Mouse (Mus musculus) liver, embryonic 12.5 days (tissue): ENCODE results near the gene Slc25a21. TPM values are rescaled to one million over a fixed set of nuclear protein-coding genes. Genes with fewer than 3 reads are reported as not detected.
"Not testable (repeated sequence)": the region's sequence is repeated elsewhere in the genome, so short reads cannot be mapped to it uniquely, and the experiment has no call there.

Source experiments
- ATAC-seq: fragments of 200-750 bp; cut with Nextera tagmentation; 2 replicates; pipeline ENCODE4 v1.8.0; 2017; ENCODE audit warnings: moderate number of reproducible peaks, mild to moderate bottlenecking, moderate library complexity
- H3K27ac ChIP-seq: fragments of 300-500 bp; sonication (generic); 2 replicates; pipeline ENCODE4 v1.5.1; 2016; ENCODE audit warnings: mild to moderate bottlenecking
- H3K27me3 ChIP-seq: fragments of 300-500 bp; sonication (generic); replicated peaks from 2 replicates; pipeline ENCODE4 v1.6.1; 2016; ENCODE audit warnings: mild to moderate bottlenecking, moderate library complexity
- H3K36me3 ChIP-seq: fragments of 300-500 bp; sonication (generic); 2 replicates; pipeline ENCODE4 v1.6.1; 2016; ENCODE audit warnings: mild to moderate bottlenecking, moderate library complexity
- H3K4me1 ChIP-seq: fragments of 300-500 bp; sonication (generic); 2 replicates; pipeline ENCODE4 v1.6.1; 2016
- H3K4me2 ChIP-seq: fragments of 300-500 bp; sonication (generic); 2 replicates; pipeline ENCODE4 v1.6.1; 2016; ENCODE audit warnings: mild to moderate bottlenecking, moderate library complexity
- H3K4me3 ChIP-seq: fragments of 300-500 bp; sonication (generic); 2 replicates; pipeline ENCODE4 v1.5.1; 2016; ENCODE audit warnings: mild to moderate bottlenecking, moderate library complexity
- H3K9ac ChIP-seq: fragments of 300-500 bp; sonication (generic); 2 replicates; pipeline ENCODE4 v1.6.1; 2016; ENCODE audit warnings: mild to moderate bottlenecking, moderate library complexity
- H3K9me3 ChIP-seq: fragments of 300-500 bp; sonication (generic); replicated peaks from 2 replicates; pipeline ENCODE4 v1.6.1; 2016; ENCODE audit warnings: mild to moderate bottlenecking, moderate library complexity
- WGBS: fragments of 180-500 bp; shearing (Covaris S2); methylation state at CpG from one replicate; pipeline ENCODE4 v1.1.7; 2016; ENCODE audit not compliant: insufficient replicate concordance; 5-methylcytosine and 5-hydroxymethylcytosine counted together
- polyA plus RNA-seq: library from polyadenylated mRNA; unstranded; fragments of >200 nt; fragmentation: Nextera tagmentation; extraction: Ambion mirVana; gene quantifications from 2 replicates; pipeline ENCODE4 v1.2.1, GENCODE M21; 2016

The Slc25a21 gene
- polyA plus RNA-seq = 30.0 and 33.1 TPM in 2 replicates

DNA sequence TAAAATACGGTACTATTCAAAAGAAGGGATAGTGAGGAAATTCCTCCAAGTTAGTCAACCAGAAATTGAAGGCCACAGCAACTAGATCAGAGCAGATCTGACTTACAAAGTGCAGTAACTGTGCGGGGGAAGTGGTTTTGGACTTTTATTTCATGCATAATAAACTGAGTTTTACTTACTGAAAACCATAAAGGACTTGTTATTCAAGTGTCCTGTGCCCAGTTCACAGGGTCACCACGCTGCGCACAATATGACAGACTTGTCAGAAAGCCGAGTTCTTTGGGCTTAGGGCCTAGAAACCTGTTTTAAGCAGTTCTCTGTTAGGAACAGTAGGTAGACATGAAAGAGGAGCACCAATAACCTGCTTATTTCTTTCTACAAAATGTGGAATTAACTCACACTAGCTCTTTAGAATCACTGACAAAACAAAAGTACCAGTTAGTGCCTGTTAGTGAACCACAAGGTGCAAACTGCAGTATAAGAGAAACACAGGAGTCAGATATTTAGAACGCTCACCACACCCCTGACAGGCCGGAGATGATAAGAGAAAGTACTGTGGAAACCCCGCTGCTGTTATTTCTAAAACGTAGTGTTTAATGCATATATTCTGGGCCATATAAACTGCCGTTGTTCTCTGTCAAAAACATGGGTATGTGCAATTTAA lies at the start of gene Slc25a21:
Slc25a21 (minus strand) TSS at position 110 of the 664 bp plus-strand sequence.
- peak within 1 kb of the TSS; percentile 100 for H3K27ac ChIP-seq
- peak within 1 kb of the TSS; percentile 91 for H3K9ac ChIP-seq
- no peaks in the 10 kb centered on the region for H3K27me3 ChIP-seq
- 18% methylated on average over 10 of the region's 10 CpGs for WGBS
- H3K4me1 ChIP-seq = peaks cover 41% of the 10 kb centered on the region
- no peaks in the 10 kb centered on the region for H3K9me3 ChIP-seq
- no peaks in the 10 kb centered on the region for H3K36me3 ChIP-seq
- H3K4me3 ChIP-seq = peak within 1 kb of the TSS; percentile 81
- ATAC-seq = peak; percentile 83
- peak within 1 kb of the TSS; percentile 86 for H3K4me2 ChIP-seq

GRCm38 (mm10) chr12:57243671-57244495 lies 46.6 kb upstream of the Slc25a21 start:
- 76% methylated on average over 5 of the region's 5 CpGs for WGBS
- peak; percentile 74 for ATAC-seq
- Histone ChIP-seq H3K4me3 (no peak overlapping the region), H3K36me3 (peaks cover 39% of the 10 kb centered on the region), H3K4me1 (peaks cover 11% of the 10 kb centered on the region), H3K4me2 (no peak overlapping the region), H3K9ac (no peak overlapping the region), H3K27me3 (no peaks in the 10 kb centered on the region), H3K9me3 (no peaks in the 10 kb centered on the region), H3K27ac (no peak overlapping the region)

- no peaks in the 10 kb centered on the region for H3K9me3 ChIP-seq
- WGBS = 46% methylated on average over 5 of the region's 5 CpGs
- peak overlapping the region; percentile 46 for H3K4me2 ChIP-seq
- H3K4me3 ChIP-seq = no peak overlapping the region
- H3K4me1 ChIP-seq = peaks cover 36% of the 10 kb centered on the region
- no peak for ATAC-seq
- no peaks in the 10 kb centered on the region for H3K27me3 ChIP-seq
- H3K9ac ChIP-seq = no peak overlapping the region
- no peak overlapping the region for H3K27ac ChIP-seq
- H3K36me3 ChIP-seq = peaks cover 28% of the 10 kb centered on the region
Measured at GRCm38 (mm10) chr12:57233386-57233785, 36.1 kb upstream of the Slc25a21 start.

- Histone ChIP-seq H3K9me3 (no peaks in the 10 kb centered on the region), H3K27me3 (no peaks in the 10 kb centered on the region), H3K9ac (peak overlapping the region; percentile 92), H3K27ac (peak overlapping the region; percentile 96), H3K4me1 (peaks cover 33% of the 10 kb centered on the region), H3K4me3 (peak overlapping the region; percentile 86), H3K4me2 (peak overlapping the region; percentile 88), H3K36me3 (peaks cover 14% of the 10 kb centered on the region)
- WGBS = 27% methylated on average over 14 of the region's 14 CpGs
- ATAC-seq = peak; percentile 43
Measured at GRCm38 (mm10) chr12:57231085-57231875, 34.0 kb upstream of the Slc25a21 start.

GRCm38 (mm10) chr12:57230192-57230706 lies 33.0 kb upstream of the Slc25a21 start, which contains the start of the genes Prps1l3 and Mipol1:
Gene Prps1l3 (plus strand): TSS chr12:57230412.
Gene Mipol1 (plus strand): TSS chr12:57230427.
- no peaks in the 10 kb centered on the region for H3K9me3 ChIP-seq
- H3K4me3 ChIP-seq = peak within 1 kb of the TSS; percentile 86
- peak within 1 kb of the TSS; percentile 92 for H3K9ac ChIP-seq
- peak within 1 kb of the TSS; percentile 88 for H3K4me2 ChIP-seq
- ATAC-seq = peak; percentile 96
- peaks cover 32% of the 10 kb centered on the region for H3K4me1 ChIP-seq
- H3K36me3 ChIP-seq = peaks cover 9% of the 10 kb centered on the region
- no peaks in the 10 kb centered on the region for H3K27me3 ChIP-seq
- 3% methylated on average over 58 of the region's 58 CpGs for WGBS
- H3K27ac ChIP-seq = peak within 1 kb of the TSS; percentile 96

DNA sequence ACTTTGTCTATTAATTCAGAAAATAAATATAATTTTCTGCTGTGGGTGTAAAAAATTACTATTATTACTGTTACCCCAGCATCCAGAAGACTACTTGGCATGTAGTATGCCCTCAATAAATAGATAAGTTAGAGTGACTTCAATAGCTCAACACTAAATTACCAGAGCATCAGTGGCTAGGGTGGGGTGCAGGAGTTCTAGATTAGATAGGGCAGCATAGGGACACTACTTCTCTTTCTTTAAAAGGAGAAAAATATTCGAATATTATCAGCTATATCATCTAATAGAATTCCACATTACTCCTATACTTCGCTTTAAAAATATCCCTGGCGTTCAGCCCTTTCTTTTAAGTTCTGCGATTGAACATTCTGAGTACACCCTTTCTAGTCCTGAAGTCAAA lies 32.4 kb upstream of the Slc25a21 start:
- Histone ChIP-seq H3K27me3 (no peaks in the 10 kb centered on the region), H3K36me3 (peaks cover 3% of the 10 kb centered on the region), H3K4me1 (peaks cover 31% of the 10 kb centered on the region), H3K27ac (peak overlapping the region; percentile 96), H3K9ac (peak overlapping the region; percentile 92), H3K4me2 (peak overlapping the region; percentile 88), H3K4me3 (peak overlapping the region; percentile 86), H3K9me3 (no peaks in the 10 kb centered on the region)
- ATAC-seq = peak; percentile 48
- WGBS = 20% methylated on average over 4 of the region's 4 CpGs

DNA sequence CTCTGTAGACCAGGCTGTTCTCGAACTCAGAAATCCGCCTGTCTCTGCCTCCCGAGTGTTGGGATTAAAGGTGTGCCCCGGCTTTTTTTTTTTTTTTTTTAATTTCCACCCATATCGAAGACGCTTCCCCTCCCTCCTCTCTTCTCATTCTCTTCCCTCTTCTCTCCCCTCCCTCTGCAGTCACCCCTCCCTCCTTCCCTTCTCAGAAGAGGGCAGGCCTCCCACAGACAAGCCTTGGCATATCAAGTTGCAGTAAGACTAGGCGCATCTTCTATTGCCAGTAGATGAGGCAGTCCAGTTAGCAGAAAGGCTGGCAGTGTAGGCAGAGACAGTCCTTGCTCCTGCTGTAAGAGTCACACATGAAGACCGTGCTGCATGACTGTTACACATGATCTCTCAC lies 30.5 kb upstream of the Slc25a21 start:
- Histone ChIP-seq H3K27ac (no peak overlapping the region), H3K27me3 (no peaks in the 10 kb centered on the region), H3K4me3 (no peak overlapping the region), H3K4me1 (peaks cover 24% of the 10 kb centered on the region), H3K9ac (no peak overlapping the region), H3K4me2 (no peak overlapping the region), H3K36me3 (no peaks in the 10 kb centered on the region), H3K9me3 (no peaks in the 10 kb centered on the region)
- no peak for ATAC-seq
- WGBS = 80% methylated on average over 4 of the region's 8 CpGs

- no peak overlapping the region for H3K4me2 ChIP-seq
- no peaks in the 10 kb centered on the region for H3K9me3 ChIP-seq
- H3K36me3 ChIP-seq = no peaks in the 10 kb centered on the region
- H3K9ac ChIP-seq = no peak overlapping the region
- H3K27ac ChIP-seq = no peak overlapping the region
- H3K27me3 ChIP-seq = no peaks in the 10 kb centered on the region
- no peak overlapping the region for H3K4me3 ChIP-seq
- 73% methylated on average over 9 of the region's 9 CpGs for WGBS
- peaks cover 16% of the 10 kb centered on the region for H3K4me1 ChIP-seq
- ATAC-seq = no peak
Measured at GRCm38 (mm10) chr12:57226411-57226810, 29.1 kb upstream of the Slc25a21 start.

DNA sequence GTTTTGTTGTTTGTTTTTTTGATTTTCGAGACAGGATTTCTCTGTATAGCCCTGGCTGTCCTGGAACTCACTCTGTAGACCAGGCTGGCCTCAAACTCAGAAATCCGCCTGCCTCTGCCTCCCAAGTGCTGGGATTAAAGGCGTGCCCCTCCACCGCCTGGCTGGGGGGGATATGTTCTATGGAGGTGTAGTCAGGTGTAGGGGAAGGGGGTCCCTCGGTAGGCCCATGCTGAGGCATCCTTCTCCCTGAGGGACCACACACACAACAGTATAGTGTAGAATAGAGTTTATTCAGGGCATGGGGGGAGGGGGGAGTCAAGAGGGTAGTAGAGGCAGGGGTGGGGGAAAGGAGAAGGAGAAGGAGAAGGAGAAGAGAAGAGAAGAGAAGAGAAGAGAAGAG lies 15.2 kb upstream of the Slc25a21 start:
- ATAC-seq, H3K4me3 ChIP-seq, H3K4me2 ChIP-seq, H3K27ac ChIP-seq, H3K9me3 ChIP-seq, H3K27me3 ChIP-seq, H3K9ac ChIP-seq, H3K36me3 ChIP-seq: not testable (repeated sequence)
- 71% methylated on average over 5 of the region's 5 CpGs for WGBS
- H3K4me1 ChIP-seq = peaks cover 13% of the 10 kb centered on the region

DNA sequence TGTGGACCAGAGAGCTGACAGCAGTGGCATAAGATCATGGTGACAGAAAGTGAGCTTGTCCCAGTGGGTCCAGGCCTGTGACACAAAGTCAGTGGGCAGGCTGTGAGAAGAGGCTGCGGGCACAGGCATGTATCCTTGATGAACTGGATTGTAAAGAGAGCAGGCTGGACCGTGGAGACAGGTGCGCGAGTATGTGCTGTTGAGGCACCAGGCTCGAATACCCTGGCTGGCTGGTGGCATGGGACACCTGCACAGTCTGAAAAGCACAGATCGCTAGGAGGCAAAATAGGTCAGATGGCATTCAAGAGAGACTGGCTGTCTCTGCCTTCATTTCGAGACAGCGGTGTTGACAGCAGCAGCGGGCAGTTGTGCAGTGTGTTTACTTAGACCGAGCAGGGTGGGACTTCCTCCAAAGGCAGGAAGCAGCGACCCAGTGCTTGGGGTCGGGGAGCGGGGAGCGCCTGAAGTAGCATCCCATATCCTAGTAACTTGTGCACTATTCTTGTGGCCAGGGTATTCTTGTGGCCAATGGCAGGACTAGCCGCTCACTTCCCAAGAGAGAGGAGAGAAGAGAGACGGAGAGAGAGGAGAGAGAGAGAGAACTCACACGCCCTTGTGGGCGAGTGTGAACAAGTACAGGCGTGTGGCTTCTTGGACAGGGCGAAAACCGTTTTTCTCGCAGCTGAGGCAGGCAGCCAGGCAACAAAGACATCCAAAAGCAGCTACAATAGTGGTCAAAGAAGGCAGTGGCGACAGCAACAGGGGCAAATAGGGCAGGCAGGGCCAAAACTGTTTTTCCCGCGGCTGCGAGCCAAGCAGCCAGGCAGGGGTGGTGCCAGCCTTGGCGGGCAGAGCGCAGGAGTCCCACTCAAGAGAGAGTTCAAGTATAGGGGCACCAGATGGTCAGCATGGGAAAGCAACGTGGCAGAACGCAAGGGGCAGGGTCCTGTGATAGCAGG lies 14.4 kb upstream of the Slc25a21 start:
- Histone ChIP-seq H3K4me3 (peak overlapping the region; percentile 68), H3K9me3 (no peaks in the 10 kb centered on the region), H3K36me3 (no peaks in the 10 kb centered on the region), H3K27ac (peak overlapping the region; percentile 38), H3K9ac (peak overlapping the region; percentile 69), H3K4me2 (peak overlapping the region; percentile 73), H3K4me1 (peaks cover 13% of the 10 kb centered on the region), H3K27me3 (no peaks in the 10 kb centered on the region)
- peak; percentile 84 for ATAC-seq
- 8% methylated on average over 30 of the region's 30 CpGs for WGBS
